Mouse (Mus musculus) kidney, adult 2 months (tissue): Measurements from ENCODE around the gene Smarca2. TPM values are rescaled to one million over a fixed set of nuclear protein-coding genes. Genes with fewer than 3 reads are reported as not detected.
A peak's percentile ranks its signal among the peaks of the same experiment; 100 is the strongest.

ENCODE experiments used
- DNase-seq: peaks from one replicate; pipeline ENCODE4 v3.0.0; 2021
- H3K27ac ChIP-seq: fragments of 200-500 bp; 2 replicates; pipeline ENCODE4 v1.5.1; 2012; ENCODE audit warnings: low read depth, low read length, control low read depth, inconsistent platforms; ENCODE audit not compliant: insufficient read depth
- H3K27me3 ChIP-seq: fragments of 200-500 bp; replicated peaks from 2 replicates; pipeline ENCODE4 v1.6.1; 2012; ENCODE audit warnings: mild to moderate bottlenecking, moderate library complexity, low read length, inconsistent platforms; ENCODE audit not compliant: control insufficient read depth, insufficient read depth
- H3K36me3 ChIP-seq: fragments of 200-500 bp; 2 replicates; pipeline ENCODE4 v1.6.1; 2012; ENCODE audit warnings: mild to moderate bottlenecking, moderate library complexity, low read length, inconsistent platforms; ENCODE audit not compliant: control insufficient read depth, insufficient read depth
- H3K4me1 ChIP-seq: fragments of 200-500 bp; 2 replicates; pipeline ENCODE4 v1.6.1; 2011; ENCODE audit warnings: low read length; ENCODE audit not compliant: control insufficient read depth, insufficient read depth
- H3K4me3 ChIP-seq: fragments of 200-500 bp; 2 replicates; pipeline ENCODE4 v1.5.1; 2011; ENCODE audit warnings: mild to moderate bottlenecking, low read depth, low read length, control low read depth; ENCODE audit not compliant: insufficient read depth
- CTCF ChIP-seq: fragments of 200-500 bp; conservative IDR thresholded peaks from 2 replicates; pipeline ENCODE4 v1.5.1; 2011; ENCODE audit warnings: low read depth, mild to moderate bottlenecking, control low read depth, low read length, moderate library complexity, mixed read lengths; ENCODE audit not compliant: insufficient read depth, insufficient read length
- POLR2A ChIP-seq: fragments of 200-500 bp; IDR thresholded peaks from one replicate; pipeline ENCODE4 v1.6.1; 2011; ENCODE audit warnings: low read depth, low read length, control low read depth
- WGBS: fragments of 180-500 bp; shearing (Covaris S2); methylation state at CpG from one replicate; pipeline ENCODE4 v1.1.7; 2018; 5-methylcytosine and 5-hydroxymethylcytosine counted together
- polyA plus RNA-seq: library from polyadenylated mRNA; depleted of rRNA; stranded (reverse); fragments of >200 nt; gene quantifications from 2 replicates; pipeline ENCODE4 v1.2.3, GENCODE M21; 2012

Smarca2 gene
- polyA plus RNA-seq, 1 experiment: 45.6 TPM

DNA sequence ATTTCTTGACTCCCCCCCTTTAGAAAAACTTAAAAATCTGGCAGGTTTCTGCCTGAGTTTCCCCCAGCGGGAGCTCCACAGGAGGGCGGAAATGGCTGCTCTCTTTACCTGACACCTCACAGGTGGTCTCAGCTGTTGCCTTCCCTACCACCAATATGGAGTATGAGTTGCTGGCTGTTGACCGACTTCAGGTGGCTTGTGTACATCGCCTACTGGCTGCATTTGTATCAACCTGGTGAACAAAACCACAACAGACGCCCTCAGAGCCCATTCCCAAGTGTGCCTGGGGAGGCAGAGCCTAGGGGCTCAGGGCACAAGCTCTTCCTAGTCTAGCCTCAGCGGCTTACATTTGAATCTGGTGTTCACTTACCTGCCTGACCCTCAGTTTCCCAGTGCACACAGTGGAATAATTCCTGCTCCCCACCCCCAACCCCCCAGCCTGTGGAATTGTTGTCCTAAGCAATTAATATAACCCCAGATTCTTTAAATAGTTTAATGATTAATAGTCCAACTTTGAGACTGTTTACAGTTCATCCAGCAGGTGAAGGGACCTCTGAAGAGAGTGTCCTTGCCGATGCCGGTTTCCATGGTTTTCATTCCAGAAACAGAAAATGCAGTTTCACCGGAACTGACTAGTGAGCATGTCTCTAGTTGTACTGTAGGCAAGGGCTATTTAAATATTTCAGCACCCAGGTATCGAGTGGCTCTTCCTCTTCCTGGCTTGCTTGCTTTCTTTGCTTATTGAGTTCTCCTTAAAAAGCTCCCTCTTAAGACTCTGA, 149.4 kb downstream of the Smarca2 start:
- DNase-seq: peak; percentile 88
- TF ChIP-seq POLR2A: no peak
- no peak for TF ChIP-seq CTCF
- Histone ChIP-seq H3K27me3 (no peaks in the 10 kb centered on the region), H3K4me1 (peaks cover 33% of the 10 kb centered on the region; the same call in 1 of the 2 replicates), H3K27ac (peak overlapping the region; percentile 86), H3K36me3 (no peaks in the 10 kb centered on the region; the same call in 1 of the 2 replicates), H3K4me3 (no peak overlapping the region; the same call in 1 of the 2 replicates)
- 35% methylated on average over 10 of the region's 10 CpGs for WGBS

- DNase-seq: peak; percentile 81
- Histone ChIP-seq H3K4me1 (peaks cover 33% of the 10 kb centered on the region; the same call in 1 of the 2 replicates), H3K27me3 (no peaks in the 10 kb centered on the region), H3K36me3 (no peaks in the 10 kb centered on the region; the same call in 1 of the 2 replicates), H3K27ac (peak overlapping the region; percentile 97), H3K4me3 (no peak overlapping the region)
- TF ChIP-seq POLR2A (no peak), CTCF (no peak)
- WGBS: 56% methylated on average over 6 of the region's 6 CpGs
These were observed 151.1 kb downstream of the Smarca2 start for GRCm38 (mm10) chr19:26755991-26756390.

- Histone ChIP-seq H3K36me3 (no peaks in the 10 kb centered on the region; the same call in 1 of the 2 replicates), H3K4me1 (peaks cover 33% of the 10 kb centered on the region; the same call in 1 of the 2 replicates), H3K27me3 (no peaks in the 10 kb centered on the region), H3K4me3 (no peak overlapping the region), H3K27ac (peak overlapping the region; percentile 5; the same call in 1 of the 2 replicates)
- TF ChIP-seq POLR2A: no peak
- no peak for TF ChIP-seq CTCF
- 68% methylated on average over 8 of the region's 8 CpGs for WGBS
- peak; percentile 15 for DNase-seq
These were observed 151.5 kb downstream of the Smarca2 start for GRCm38 (mm10) chr19:26756399-26756798.

DNA sequence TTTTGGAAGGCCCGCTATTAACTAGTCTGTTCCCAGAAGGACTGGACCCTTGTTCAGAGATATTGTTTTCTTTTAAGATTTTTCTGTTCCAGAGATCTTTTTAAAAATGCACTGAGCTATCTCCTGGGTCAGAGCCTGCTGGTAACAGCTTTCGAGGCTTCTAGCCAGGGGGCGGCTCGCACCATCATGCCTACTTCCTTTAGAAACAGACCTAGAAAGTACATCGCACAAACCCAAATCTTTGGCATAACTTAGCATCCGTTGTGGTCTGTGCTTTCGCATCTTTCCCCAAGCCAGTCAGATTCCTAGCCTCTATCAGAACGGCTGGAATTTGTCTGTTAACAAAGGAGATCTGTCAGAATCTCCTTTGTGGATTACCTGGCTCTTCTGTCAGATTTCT, 153.3 kb downstream of the Smarca2 start:
- H3K27ac ChIP-seq: no peak overlapping the region
- H3K4me3 ChIP-seq: no peak overlapping the region
- DNase-seq: no peak
- no peaks in the 10 kb centered on the region for H3K36me3 ChIP-seq
- TF ChIP-seq POLR2A (no peak), CTCF (no peak)
- H3K27me3 ChIP-seq: no peaks in the 10 kb centered on the region
- 60% methylated on average over 8 of the region's 8 CpGs for WGBS
- H3K4me1 ChIP-seq: peaks cover 23% of the 10 kb centered on the region; the same call in 1 of the 2 replicates

- Histone ChIP-seq H3K27me3 (no peaks in the 10 kb centered on the region), H3K27ac (no peak overlapping the region), H3K36me3 (no peaks in the 10 kb centered on the region), H3K4me1 (peaks cover 18% of the 10 kb centered on the region; the same call in 1 of the 2 replicates), H3K4me3 (no peak overlapping the region)
- TF ChIP-seq CTCF: no peak
- TF ChIP-seq POLR2A: no peak
- 47% methylated on average over 7 of the region's 7 CpGs for WGBS
- peak; percentile 17 for DNase-seq
These were observed 153.8 kb downstream of the Smarca2 start for GRCm38 (mm10) chr19:26758620-26759019.

- Histone ChIP-seq H3K4me1 (peaks cover 13% of the 10 kb centered on the region; the same call in 1 of the 2 replicates), H3K27ac (no peak overlapping the region), H3K27me3 (no peaks in the 10 kb centered on the region), H3K36me3 (no peaks in the 10 kb centered on the region; the same call in 1 of the 2 replicates), H3K4me3 (no peak overlapping the region)
- no peak for TF ChIP-seq CTCF
- no peak for TF ChIP-seq POLR2A
- 75% methylated on average over 13 of the region's 13 CpGs for WGBS
- DNase-seq: no peak
These were observed 154.4 kb downstream of the Smarca2 start for GRCm38 (mm10) chr19:26759295-26759694.

GRCm38 (mm10) chr19:26761257-26761656, 156.4 kb downstream of the Smarca2 start:
- TF ChIP-seq CTCF (no peak), POLR2A (no peak)

More at GRCm38 (mm10) chr19:26761257-26761656, 156.4 kb downstream of the Smarca2 start:
- Histone ChIP-seq H3K36me3 (no peaks in the 10 kb centered on the region; the same call in 1 of the 2 replicates), H3K27ac (no peak overlapping the region), H3K27me3 (no peaks in the 10 kb centered on the region), H3K4me1 (peaks cover 4% of the 10 kb centered on the region; the same call in 1 of the 2 replicates), H3K4me3 (no peak overlapping the region)
- DNase-seq: no peak
